Mouse (Mus musculus) embryo, embryonic 10 days (tissue): ENCODE data around the gene Lenep.

Source experiments
- DNase-seq: peaks from one replicate; pipeline ENCODE4 v3.0.0-alpha.2; 2015; ENCODE audit warnings: low spot score

Lenep gene

DNA sequence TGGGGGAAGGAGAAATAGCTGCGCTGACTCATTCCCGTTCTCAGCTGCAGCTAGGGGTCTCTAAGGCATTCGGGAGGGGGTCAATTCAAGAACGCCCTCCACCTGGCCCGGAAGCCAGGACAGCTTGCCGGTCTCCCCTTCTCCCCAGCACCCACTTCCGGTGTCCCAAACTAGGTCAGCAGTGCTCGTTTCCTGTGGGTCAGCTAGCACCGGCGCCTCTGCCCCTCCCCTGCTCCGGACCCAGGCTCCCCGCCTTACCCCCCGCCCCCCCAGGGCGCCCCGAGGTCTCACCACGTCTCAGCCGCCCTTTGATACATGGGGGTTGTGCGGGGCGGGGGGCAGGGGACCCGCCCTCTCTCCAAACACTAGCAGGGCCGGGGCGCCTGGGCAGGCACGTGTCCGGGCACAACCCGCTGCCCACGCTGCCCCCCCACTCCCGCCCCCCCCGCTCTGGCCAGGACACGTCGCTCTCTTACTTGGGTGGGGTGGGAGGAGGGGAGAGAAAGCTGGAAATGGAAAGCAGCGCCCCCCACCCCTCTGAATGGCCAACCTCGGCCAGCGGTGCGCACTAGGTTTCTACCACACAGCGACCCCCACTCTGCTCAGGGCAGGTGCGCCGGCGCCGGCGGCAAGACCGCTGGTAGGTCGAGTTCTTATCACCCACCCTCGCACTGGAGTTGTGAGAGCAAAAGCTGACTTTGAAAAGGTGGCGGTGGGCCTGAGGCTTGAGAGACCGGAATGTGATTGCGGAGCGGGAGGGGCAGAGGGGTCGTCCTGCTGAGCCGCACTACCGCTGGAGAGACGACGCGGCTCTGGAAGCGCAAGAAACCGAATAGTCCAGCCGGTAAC, 10.7 kb downstream of the Lenep start:
- peak; percentile 73 for DNase-seq

- DNase-seq: no peak
Observed at GRCm38 (mm10) chr3:89390699-89391662, 11.6 kb downstream of the Lenep start.

DNA sequence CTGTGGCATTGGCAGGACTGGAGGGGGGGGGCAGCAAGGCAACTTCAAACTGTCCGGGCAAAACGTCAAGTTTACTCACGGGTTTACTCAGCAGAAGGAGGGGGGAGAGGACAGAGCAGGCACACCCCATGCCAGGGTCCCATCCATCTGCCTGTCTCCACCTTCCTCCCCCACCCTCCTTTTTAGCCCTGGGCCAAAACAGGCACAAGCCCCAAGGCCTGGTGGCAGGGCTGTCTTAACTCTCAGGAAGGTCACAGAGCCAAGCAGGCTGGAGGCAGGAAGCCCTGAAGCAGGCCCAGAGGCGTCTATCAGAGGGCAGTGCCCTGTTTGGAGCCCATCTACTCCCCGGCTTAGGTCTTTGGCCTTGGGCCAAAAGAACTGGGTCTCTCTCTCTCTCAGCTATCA, 12.5 kb downstream of the Lenep start:
- no peak for DNase-seq

GRCm38 (mm10) chr3:89388901-89389740, 13.5 kb downstream of the Lenep start:
- peak; percentile 73 for DNase-seq

GRCm38 (mm10) chr3:89388134-89388881, 14.3 kb downstream of the Lenep start:
- DNase-seq: no peak

GRCm38 (mm10) chr3:89387632-89388031, 15.0 kb downstream of the Lenep start:
- no peak for DNase-seq

DNA sequence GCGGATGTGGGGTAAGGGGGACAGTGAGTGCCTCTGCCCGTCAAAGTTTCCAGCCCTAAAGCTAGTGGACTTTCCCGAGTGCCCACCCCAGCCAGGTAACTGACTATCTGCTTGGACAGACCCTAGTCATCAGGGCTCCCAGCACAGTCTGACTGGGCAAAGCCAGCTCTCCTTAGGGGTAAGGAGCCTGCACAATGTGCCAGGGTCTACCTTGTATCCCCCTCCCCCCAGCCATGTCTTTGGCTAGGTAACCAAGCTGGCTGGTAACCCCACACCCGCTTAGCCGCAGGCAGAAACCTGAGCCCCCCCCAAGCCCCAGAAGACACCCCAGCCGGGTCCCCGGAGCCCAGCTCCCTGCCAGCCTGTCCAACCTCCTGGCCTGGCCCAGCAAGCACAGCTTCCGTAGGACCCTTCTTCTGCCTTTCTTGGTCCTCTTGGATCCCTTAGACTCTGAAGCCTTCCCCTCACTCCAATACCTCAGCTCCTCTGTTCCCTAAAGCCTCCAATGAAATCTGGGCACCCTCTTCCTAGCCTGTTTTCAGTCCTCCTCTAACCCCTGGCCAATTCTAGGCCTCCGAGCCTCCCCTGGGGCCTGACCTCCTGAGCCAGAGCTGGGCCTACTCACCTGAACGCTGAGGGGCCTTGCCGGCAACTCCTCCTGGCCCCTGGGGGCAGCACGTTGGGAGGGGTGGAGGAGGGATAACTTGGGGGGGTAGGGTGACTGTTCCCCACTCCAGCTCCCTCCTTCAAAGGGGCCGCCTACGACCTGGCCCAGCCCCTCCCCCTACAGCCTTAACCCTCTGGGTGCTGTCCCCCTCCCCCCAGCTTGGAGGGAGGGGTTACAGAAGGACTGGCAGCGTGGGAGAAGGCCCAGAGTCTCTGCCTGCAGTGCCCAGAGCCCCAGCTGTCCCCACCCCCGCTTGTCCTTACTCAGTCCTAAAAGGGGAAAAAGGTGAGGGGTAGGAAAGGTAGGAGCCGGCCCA, 15.9 kb downstream of the Lenep start:
- no peak for DNase-seq

- DNase-seq: no peak
Observed at GRCm38 (mm10) chr3:89385451-89385850, 17.1 kb downstream of the Lenep start.

DNA sequence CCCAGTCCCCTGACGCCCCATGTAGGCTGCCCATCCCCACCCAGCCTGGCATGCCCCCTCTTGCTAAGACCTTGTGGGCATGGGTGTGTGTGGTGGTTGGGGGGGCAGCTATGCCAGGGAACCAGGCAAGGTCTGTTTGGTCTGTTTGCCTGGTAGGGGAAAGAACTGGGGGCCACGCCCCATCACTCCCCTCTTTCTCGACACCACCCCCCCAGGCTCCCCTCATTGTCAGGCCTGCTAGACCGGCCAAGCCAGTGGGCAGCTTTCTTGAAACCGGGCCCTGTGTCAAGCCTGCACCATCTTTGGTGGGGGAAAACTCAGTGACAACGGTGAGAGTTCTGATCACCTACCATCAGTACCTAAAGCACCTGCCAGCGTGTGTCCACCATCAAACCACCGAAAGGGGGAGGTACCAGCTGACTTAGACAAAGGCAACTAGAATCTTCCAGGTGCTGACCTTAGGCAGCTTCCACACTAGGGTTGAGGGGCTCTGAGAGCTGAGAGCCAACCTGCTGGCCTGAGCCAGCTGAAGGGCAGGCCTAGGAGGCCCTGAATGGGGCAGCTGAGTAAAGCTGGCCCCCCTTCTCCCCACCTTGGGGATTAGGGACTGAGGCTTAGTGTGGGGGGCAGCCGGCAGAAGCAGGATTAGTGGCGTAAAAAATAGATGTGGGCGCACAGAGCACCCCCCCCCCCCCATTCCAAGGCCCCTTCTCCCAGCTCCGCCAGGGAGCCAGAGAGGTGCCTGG, 18.1 kb downstream of the Lenep start:
- DNase-seq: no peak

- no peak for DNase-seq
Observed at GRCm38 (mm10) chr3:89383651-89384255, 18.8 kb downstream of the Lenep start.

GRCm38 (mm10) chr3:89382950-89383349, 19.6 kb downstream of the Lenep start:
- DNase-seq: no peak

- no peak for DNase-seq
Observed at GRCm38 (mm10) chr3:89382033-89382882, 20.3 kb downstream of the Lenep start.

DNA sequence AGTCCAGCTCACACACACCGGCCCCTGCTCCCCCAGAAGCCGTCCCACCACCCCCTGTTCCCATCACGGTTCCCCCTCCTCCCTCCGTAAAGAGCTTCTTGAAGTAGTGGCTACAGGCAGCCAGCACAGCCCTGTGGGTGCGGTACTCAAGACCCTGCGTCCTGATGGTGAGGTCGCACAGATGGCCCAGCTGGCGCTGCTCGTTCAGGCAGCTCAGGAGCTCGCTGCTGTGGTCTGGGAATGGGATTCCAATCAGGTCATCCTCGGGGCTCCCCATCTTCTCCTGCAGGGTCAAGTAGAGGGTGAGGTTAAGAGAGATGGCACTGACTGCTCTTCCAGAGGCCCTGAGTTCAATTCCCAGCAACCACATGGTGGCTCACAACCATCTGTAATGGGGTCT, 21.4 kb downstream of the Lenep start:
- DNase-seq: no peak

GRCm38 (mm10) chr3:89380711-89381110, 21.9 kb downstream of the Lenep start:
- DNase-seq: no peak

DNA sequence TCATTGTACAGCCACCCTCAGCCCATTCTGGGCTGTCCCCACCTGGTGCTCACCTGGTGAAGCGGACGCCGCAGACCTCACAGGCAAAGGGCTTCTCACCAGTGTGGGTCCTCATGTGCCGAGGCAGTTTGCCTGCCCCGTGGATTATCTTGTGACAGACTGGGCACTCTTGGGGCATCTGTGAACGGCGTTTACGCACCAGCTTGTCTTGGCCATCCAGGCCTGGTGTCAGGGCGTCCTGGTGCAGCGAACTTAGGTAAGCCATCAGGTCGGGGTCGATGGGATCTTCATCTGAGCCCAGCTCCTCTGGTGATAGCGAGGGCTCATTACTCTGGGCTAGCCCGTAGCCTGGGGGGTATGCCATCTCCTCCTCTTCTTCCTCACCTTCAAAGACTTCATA, 22.3 kb downstream of the Lenep start:
- DNase-seq: no peak

DNA sequence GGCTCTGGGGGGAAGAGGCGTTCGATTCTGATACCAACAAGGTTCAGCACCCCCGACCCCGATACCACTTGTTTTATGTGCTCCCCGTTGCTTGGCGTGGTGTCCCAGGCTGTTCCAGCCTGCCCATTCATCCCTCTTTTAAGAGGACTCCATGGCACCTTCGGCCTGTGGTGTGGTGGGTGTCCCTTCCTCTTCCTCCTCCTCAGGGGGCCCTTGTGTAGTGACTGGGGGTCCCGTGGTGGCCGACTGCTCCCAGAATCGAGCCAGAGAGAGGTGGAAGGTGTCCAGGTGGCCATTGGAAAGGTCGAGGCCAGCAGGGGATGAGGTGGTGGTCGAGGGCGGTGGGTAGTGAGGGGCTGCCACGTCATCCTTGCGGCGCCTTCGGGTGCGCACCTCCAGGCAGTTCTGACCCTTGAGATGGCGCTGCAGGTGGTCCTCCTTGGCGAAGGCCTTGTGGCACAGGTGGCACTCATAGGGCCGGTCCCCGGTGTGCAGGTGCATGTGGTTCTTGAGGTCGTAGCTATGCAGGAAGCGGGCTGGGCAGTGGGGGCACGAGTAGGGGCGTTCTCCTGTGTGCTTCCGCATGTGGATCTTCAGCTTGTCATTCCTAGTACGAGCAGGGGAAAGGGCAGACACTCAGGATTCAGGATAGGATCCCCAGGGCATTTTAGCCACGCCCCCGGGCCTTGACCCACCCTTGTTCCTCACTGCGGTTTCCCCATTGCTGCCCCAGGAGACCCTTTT, 23.0 kb downstream of the Lenep start:
- DNase-seq: no peak

DNA sequence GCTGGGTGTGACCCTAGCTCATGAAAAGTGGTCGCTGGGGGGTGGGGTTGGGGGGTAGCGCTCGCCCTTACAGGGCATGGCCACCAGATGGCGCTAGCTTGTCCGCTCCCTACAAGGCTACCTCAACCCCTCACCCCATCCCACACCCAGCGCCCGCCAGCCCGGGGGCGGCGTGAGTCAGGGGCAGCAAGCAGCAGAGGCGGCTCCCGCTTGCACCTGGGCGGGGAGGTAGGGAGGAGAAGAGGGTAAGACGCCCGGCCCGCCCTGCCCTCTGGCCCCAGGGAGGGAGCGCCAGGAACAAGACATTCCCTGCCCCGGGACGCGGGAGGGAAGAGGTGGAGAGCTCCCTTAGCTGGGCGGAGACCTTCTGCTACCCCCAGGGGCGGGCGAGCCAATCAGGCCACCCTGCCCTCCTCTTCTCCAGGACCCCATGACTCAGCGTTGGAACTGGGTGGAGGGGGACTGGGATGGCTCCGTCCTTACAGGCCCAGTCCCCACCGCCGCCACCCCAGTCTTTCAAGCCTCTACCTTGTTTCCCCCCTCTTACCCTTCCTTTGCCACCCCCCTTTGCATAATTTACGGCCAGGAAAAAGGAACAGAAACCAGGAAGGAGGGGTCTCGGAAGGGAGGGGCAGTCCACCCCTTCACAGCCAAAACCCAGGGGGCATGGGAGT, 24.1 kb downstream of the Lenep start:
- DNase-seq: peak; percentile 87
